Mouse (Mus musculus) cerebellum, adult 2 months (tissue): ENCODE results near the gene Lrwd1.

ENCODE experiments used
- CTCF ChIP-seq: fragments of 200-500 bp; IDR thresholded peaks from 2 replicates; pipeline ENCODE4 v1.5.1; 2011; ENCODE audit warnings: low read depth, mild to moderate bottlenecking, control low read depth, low read length, moderate library complexity, borderline replicate concordance; ENCODE audit not compliant: insufficient read depth
- POLR2A ChIP-seq: fragments of 200-500 bp; IDR thresholded peaks from 2 replicates; pipeline ENCODE4 v1.6.1; 2011; ENCODE audit warnings: low read length, control low read depth, borderline replicate concordance; ENCODE audit not compliant: insufficient read depth

GRCm38 (mm10) chr5:136122165-136122564 lies 13.7 kb downstream of the Lrwd1 start:
- TF ChIP-seq CTCF (no peak), POLR2A (no peak)
